Mouse (Mus musculus) A20 (cell line): ENCODE measurements around the gene Tssk4.

Source experiments
- DNase-seq: peaks from one replicate; pipeline ENCODE4 v3.0.0-alpha.2; 2011; ENCODE audit warnings: low read depth, low spot score

Gene Tssk4

DNA sequence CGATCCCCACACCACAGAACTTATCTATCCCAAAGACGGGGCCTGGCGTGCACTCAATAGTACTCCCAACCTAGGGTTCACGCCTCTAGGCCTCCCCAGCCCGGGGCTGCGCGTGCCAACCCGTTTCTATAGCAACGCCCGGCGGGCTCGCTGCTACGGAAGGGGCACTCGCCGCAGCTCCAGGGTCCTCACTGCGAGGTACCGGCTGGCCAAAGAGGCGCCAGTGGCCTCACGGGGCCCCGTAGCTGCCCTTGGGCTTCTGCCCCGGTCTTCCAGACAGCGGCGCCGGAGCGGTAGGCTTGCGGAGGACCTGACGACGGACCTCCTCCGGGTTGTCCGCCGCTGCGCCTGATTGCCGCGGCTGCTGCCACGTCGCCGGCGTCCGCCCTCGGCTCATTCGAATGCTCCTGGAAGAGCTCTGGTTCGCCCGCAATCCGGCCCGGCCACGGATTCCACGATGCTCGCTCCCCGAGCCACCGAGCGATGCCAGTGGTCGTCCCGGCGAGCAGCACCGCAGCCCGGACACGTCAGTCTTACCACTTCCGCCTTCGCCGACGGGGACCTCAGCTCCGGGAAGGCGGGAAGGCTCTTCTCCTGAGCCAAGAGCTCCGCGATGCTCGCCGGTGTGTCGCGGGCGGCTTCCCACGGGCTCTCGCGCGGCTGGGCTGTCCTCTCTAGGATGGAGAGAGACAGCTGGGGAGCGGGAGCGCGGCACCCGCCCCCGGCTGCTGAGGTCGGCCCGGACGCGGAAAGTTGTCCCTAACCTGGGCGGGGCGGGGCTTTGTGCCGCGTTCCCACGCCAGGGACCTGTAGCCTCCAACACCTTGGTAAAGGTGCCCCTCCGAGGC is 6.7 kb upstream of the Tssk4 start, which contains the start of gene Tm9sf1:
Tm9sf1 (minus strand) TSS at position 747 of the 848 bp plus-strand sequence.
- DNase-seq: peak; percentile 97

DNA sequence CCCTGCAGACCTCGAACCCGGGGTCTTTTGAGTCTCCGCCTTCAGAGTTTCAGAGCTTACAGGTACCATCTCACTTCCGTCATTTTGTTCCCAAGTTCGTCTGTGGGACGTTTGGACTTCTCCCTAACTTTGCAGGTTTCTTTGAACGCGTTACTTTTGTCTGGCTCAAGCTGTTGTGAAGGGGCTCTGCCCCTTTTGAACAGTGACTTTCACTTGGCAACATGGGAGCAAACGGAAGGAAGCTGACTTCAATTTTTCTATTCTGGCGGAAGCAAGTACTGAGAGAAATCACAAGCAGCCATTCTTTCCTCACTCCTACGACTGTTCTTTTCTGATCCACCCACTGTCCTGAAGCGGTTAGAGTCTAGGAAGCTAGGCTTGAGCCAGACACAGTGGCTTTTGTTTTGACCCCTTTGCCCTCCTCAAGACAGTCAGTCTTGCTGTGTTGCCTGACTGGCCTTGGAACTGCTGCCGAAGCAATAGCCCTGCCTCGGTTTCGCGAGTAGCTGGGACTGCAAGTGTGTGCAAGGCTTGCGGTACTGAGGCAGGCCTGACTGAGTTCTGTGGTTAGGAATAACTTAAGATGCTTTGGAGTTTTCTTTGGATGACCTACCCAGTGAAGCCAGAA is 5.6 kb upstream of the Tssk4 start:
- peak; percentile 67 for DNase-seq

DNA sequence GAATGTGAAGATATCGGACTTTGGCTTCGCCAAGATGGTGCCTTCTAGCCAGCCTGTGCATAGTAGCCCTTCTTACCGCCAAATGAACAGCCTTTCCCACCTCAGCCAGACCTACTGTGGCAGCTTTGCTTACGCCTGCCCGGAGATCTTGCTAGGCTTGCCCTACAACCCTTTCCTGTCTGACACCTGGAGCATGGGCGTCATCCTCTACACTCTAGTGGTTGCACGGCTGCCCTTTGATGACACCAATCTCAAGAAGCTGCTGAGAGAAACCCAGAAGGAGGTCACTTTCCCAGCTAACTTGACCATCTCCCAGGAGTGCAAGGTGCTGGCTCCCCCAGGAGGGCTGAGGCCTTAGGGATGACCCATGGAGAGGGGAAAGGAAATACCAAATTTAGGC is 1.5 kb downstream of the Tssk4 start:
- no peak for DNase-seq

DNA sequence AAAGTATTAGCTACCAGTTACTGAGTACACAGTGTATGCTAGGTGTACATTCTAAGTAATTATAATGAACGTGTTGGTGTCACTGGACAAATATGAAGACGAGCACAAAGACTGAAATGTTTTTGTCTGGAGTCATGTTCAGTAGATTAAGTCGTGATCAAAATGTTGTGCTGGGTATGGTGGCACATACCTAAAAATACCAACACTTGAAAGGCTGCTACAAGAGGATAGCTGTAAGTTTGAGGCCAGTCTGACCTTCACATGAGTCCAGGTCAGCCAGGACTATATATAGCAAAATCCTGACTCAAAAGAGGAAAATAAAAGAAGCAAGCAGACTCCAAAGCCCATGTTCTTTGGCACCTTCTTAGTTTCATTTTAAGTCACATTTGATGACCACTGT is 7.0 kb downstream of the Tssk4 start:
- DNase-seq: no peak

DNA sequence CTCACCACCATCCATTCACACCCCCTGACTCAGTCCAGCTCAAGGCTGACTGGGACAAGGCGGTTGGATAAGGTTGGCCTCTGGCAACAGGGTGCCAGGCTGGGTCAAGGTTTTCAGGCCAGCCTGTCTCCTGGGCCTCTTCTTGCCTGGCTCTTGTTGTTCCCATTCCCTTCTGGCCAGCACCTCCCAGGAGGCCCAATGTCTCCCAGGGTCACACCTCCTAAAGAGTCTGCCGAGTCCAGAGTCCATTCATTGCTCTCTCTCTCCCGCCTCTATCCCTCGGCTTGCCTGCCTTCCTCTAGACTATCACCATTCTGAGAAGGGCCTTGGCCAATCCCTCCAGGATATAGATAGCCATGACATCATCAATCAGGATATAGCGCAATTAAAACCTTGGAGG is 8.0 kb downstream of the Tssk4 start:
- no peak for DNase-seq

DNA sequence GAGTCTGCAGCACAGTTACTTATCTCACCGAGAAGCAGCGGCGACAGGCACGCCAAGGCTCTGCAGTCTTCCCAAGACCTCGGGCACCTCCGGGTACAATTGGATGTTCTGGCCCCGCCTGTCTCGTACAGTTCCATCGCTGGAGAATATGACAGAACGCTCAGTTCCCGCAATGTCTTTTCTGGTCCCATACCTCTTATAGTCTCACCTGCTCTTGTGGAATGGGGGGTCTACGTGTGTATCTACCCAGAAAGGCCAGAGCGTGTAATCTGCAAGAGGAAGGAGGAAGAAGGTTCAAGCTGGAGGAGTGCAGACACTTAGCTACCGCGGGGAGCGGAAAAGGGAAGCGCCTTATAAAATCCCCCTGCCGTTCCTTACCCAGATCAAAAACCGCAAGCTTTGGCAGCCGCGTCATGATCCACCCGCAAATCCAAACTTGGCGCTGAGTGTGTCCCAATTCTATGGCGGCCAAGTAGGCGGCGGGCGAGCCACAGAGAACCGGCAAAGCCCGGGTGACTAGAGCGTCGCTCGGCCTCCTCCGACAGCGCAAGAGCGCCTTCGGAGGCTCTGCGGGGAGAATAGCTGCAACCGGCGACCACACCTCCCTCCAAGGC is 10.1 kb downstream of the Tssk4 start, which contains the start of gene Mdp1:
Mdp1 (minus strand) TSS at position 549 of the 614 bp plus-strand sequence.
- peak; percentile 87 for DNase-seq

DNA sequence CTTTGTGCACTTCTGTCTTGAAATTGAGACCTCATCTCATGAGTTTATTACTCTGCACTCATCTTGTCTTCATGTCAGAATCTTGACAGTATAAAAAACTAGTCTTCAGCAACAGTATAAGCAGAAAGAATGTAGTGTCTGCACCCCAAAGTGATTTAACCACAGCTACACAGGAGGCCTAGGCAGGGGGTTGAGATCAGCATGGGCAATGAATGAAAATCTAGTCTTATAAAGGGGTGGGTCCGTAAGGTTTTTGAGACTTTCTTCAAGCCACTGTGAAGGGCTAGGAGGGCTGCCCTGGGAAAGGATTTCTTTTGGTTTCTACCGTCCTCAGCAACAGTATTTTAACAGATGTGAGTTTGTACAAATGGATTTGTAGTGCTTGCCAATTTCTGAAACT is 10.7 kb downstream of the Tssk4 start:
- DNase-seq: no peak

DNA sequence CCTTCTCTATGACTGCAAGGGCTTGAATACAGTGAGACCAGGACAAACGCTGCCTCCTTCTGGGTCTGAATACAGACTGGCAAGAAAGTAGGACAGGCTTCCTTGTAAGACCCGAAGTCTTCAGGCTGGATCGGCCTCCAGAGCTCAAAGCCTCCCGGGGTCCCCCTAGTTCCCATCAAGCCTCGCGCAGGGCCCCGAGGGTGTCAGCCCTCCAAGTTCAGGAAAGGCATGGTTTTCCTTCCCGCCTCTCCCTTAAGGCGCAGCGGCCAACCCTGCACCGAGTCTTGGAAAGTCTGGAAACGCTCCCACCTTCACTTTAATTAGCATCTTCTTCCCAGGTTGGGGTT is 21.5 kb downstream of the Tssk4 start:
- DNase-seq: no peak

DNA sequence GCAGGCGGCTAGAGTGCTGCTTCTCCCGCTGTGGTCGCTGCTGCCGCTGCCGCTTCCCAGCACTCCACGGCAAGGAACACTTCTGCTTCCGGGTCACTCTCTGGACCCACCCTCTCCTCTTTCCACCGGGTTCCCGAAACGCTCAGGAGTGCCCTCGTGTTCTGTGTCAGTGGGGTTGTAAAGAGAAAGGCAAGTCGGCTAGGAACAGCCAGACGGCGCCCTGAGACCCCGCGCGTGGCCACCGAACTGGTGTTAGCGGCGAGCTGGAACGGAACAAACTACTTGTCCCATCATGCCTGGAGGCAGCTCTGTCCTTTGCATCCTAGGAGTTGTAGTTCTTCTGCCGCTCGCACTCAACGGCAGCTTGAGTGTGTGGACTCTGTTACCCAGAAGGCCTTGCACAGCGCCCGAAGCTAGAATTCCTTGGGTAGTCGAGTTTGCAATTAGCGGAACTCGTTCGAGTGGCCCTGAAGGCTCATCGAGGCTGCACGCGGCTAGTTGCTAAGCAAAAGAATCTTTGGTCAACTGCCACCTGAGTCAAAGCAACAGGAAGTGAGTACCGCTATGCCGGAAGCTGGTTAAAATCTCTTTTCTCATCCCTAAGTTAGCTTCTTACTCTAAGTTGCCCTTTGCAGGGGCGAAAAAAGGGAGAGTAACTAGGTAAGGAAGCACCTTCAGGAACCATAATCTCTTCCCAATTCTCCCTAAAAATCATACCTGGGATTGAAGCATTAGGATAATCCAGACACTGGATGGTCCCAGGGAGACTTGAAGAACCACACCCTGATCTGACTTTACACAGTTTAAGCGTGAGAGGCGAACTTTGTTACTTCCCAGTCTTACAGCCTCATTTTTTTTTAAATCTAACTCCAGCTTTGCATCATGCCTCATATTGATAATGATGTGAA is 22.1 kb downstream of the Tssk4 start, which contains the start of the genes Gmpr2 and Nedd8:
Gmpr2 (plus strand) TSS at position 109 of the 908 bp plus-strand sequence.
Nedd8 (minus strand) TSS at position 292 of the 908 bp plus-strand sequence.
- peak; percentile 98 for DNase-seq

DNA sequence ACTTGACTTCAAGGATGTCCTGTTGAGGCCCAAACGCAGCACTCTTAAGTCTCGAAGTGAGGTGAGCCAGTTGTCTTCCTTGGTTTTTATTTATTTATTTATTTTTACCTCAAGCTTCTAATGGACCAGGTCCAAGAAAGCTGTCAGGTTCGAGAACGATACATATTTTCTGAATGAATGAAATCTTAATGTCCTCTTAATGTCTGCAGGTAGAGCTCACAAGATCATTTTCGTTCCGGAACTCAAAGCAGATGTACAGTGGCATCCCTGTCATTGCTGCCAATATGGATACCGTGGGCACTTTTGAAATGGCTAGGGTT is 22.7 kb downstream of the Tssk4 start:
- peak; percentile 65 for DNase-seq

DNA sequence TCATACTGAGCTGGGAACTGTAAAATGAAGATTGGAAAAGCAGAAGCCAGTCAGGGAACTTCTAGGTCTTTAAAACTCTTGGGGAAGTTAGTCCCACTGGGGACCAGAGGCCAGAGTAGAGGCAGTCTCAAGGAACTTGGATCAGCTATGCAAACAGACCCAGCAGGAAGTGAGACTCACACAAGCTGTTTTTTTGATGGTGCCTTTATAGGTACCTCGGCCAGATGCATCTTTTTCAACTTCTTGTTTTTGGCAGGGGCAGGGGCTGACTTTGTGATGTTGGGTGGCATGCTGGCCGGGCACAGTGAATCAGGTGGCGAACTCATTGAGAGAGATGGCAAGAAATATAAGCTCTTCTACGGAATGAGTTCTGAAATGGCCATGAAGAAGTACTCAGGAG is 27.6 kb downstream of the Tssk4 start:
- DNase-seq: peak; percentile 74

DNA sequence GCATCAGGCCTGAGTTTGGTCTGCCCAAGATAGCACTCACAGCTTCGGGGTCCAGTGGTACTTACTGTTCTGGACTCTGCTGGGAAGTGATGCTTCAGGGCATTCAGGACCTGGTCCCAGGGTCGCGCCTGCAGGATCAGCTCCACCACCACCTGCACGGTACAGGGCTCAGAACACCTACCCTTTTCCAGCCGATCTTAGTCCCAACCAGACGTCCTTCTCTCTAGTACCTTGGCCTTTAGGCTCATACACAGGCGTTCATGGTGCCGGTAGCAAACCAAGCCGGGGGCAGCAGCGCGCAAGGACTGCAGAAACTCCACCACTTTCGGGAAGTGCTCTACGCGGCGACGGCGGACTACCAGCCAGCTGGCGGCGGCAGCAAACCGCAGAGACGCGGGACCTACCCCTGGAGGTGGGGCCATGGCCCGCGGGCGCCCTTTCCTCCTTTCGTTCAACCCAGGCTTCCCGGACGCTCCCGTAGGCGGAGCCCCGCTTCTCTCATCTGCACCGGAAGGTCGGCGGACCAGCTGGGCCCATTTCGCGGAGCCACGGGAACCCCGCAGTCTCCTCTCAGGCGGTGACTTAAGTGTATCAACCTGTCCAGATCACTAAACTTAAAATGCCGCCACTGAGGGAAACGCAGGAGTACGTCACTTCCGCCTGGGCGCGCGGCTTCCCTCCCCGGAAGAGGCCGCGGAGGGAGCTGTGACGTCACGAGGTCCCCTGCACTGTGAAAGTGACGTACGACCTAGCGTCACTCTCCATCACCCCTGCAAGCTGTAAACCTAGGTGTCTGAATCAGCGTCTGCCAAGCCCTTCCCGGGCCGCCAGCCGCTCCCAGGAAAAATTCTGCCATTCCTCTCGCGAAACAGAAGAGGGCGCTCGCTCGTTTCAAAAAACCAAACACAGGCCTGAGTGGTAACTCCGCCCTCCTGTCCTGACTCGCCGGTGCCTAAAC is 31.5 kb downstream of the Tssk4 start, which contains the start of gene Tinf2:
Tinf2 (minus strand) TSS at position 661 of the 958 bp plus-strand sequence.
- peak; percentile 99 for DNase-seq

DNA sequence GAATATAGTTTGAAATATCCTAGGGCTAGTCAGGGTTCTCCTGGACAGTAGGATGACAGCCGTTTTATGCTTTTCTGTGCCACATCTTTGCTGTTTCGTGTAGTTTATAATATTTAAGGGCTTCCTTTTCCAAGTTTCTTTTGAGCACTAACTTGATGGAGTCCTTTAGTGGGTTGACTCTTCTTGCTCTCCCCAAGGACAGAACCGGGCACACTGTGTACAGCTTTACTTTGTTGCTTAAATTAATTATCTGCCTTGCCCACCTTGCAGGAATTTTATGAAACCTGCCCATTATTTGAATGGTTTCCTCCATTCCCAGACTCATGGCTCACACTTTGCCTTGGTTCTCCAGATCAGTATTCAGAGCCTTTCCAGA is 32.1 kb downstream of the Tssk4 start:
- no peak for DNase-seq

DNA sequence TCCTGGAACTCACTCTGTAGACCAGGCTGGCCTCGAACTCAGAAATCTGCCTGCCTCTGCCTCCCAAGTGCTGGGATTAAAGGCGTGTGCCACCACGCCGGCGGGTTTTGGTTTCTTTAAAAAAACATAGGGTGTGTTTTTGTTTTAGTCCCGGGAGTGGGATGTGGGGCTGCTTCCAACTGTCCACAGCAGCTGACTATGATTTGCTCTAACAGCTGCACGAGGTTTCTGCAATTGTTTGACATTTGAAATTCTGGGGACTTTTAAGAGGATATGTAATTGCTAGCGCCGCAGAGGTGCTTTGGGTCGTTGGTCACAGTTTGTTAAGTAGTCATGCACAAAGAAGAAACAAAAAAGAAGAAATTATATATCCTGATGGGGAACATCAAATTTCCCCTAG is 39.4 kb downstream of the Tssk4 start:
- DNase-seq: no peak

DNA sequence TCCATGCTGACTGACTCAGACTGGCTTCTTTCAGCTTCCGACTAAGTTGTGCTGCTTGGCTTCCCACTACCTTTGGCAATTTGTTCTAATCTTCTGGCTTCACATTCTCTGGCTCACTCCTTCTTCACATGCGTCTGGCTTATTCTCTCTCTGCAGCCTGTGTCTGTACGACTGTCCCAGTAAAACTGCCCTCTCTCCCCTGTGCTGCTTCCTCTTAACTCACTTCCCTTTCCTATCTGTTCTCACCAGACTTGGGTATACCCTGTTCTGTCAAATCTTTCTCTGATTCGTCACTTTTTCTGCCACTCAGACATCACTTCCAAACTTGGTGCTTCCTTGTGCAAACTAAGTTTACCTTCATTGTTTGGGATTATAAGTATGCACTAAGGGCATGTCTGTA is 47.2 kb downstream of the Tssk4 start:
- DNase-seq: peak; percentile 71

DNA sequence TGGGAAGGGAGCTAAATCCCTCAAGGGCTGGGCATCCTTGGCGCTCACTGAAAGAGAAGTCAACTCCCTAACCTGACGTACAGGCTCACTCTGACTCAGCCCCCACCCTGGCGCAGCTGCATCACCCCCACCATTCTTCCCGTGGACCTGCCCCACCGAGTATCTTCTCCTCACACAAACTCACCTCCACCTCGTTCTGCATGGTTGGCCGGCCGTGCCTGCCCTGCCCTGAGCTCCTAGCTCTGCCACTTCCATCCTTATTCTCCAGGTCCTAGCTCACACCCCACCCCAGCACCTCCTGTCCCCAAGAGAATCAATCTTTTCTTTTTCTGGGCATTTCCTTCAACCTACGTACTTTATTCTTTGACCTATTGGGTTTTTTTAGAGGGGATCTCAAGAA is 51.1 kb downstream of the Tssk4 start:
- DNase-seq: peak; percentile 32
